Mouse (Mus musculus): ENCODE data around the gene 1700113H08Rik. TPM values are rescaled to one million over a fixed set of nuclear protein-coding genes. Genes with fewer than 3 reads are reported as not detected.

1700113H08Rik gene
- polyA plus RNA-seq, 1 experiment from 2014 or later = not detected

- Histone ChIP-seq H3K4me1 (replicated peaks; ENCODE audit: insufficient read depth, low read length) (no peaks in the 10 kb centered on the region), H3K9ac (ENCODE audit: low read depth, low read length) (no peak overlapping the region), H3K27me3 (ENCODE audit: insufficient read depth, low read length) (no peaks in the 10 kb centered on the region), H3K36me3 (ENCODE audit: insufficient read depth, low read length) (no peaks in the 10 kb centered on the region), H3K27ac (no peak overlapping the region), H3K4me2 (ENCODE audit: low read length) (no peak overlapping the region), H3K4me3 (replicated peaks; ENCODE audit: low read depth, low read length) (no peak overlapping the region), H3K9me3 (replicated peaks; ENCODE audit: low read length) (no peaks in the 10 kb centered on the region)
- DNase-seq (ENCODE audit: low spot score) (no peak), ATAC-seq (replicated peaks; ENCODE audit: low FRiP score, low read depth) (no peak)
- no peak for TF ChIP-seq CTCF (IDR thresholded peaks at IDR 0.05; ENCODE audit: low read depth)
Observed at GRCm38 (mm10) chr10:87275075-87275474, 217.2 kb downstream of the 1700113H08Rik start.

Other genes starting within 250 kb of the 1700113H08Rik start
- gene Stab2, start 50.0 kb upstream of the 1700113H08Rik start, polyA plus RNA-seq (2015; fragmentation: Nextera tagmentation; extraction: Ambion mirVana) = 0.51 and 0.73 TPM in 2 replicates

Measured in kidney, postnatal 0 days (tissue).